Mouse (Mus musculus) neural tube, embryonic 14.5 days (tissue): ENCODE data around the gene Rec8. TPM values are rescaled to one million over a fixed set of nuclear protein-coding genes. Genes with fewer than 3 reads are reported as not detected.

Experiments used
- ATAC-seq: fragments of 200-750 bp; cut with Nextera tagmentation; 2 replicates; pipeline ENCODE4 v1.8.0; 2017; ENCODE audit warnings: low read depth, mild to moderate bottlenecking, moderate TSS enrichment, moderate library complexity
- H3K27ac ChIP-seq: fragments of 300-500 bp; sonication (generic); 2 replicates; pipeline ENCODE4 v1.5.1; 2014; ENCODE audit warnings: low read depth, mild to moderate bottlenecking, control low read depth, low read length, moderate library complexity, mixed read lengths
- H3K27me3 ChIP-seq: fragments of 300-500 bp; sonication (generic); 2 replicates; pipeline ENCODE4 v1.6.1; 2014; ENCODE audit warnings: low read length; ENCODE audit not compliant: control insufficient read depth, insufficient read depth
- H3K36me3 ChIP-seq: fragments of 300-500 bp; sonication (generic); 2 replicates; pipeline ENCODE4 v1.6.1; 2014; ENCODE audit warnings: low read length, mixed read lengths; ENCODE audit not compliant: control insufficient read depth, insufficient read depth
- H3K4me1 ChIP-seq: fragments of 300-500 bp; sonication (generic); 2 replicates; pipeline ENCODE4 v1.6.1; 2014; ENCODE audit warnings: low read length; ENCODE audit not compliant: control insufficient read depth, insufficient read depth
- H3K4me2 ChIP-seq: fragments of 300-500 bp; sonication (generic); 2 replicates; pipeline ENCODE4 v1.6.1; 2014; ENCODE audit warnings: mild to moderate bottlenecking, low read depth, low read length, control low read depth
- H3K4me3 ChIP-seq: fragments of 300-500 bp; sonication (generic); 2 replicates; pipeline ENCODE4 v1.5.1; 2014; ENCODE audit warnings: low read depth, low read length, control low read depth, mixed read lengths
- H3K9ac ChIP-seq: fragments of 300-500 bp; sonication (generic); replicated peaks from 2 replicates; pipeline ENCODE4 v1.6.1; 2014; ENCODE audit warnings: low read depth, mild to moderate bottlenecking, control low read depth, low read length, mixed read lengths
- H3K9me3 ChIP-seq: fragments of 300-500 bp; sonication (generic); 2 replicates; pipeline ENCODE4 v1.6.1; 2016; ENCODE audit warnings: low read length; ENCODE audit not compliant: control insufficient read depth
- WGBS: fragments of 180-500 bp; shearing (Covaris S2); extraction: QIAGEN DNeasy Blood & Tissue Kit; methylation state at CpG from one replicate; pipeline ENCODE4 v1.1.7; 2014; 5-methylcytosine and 5-hydroxymethylcytosine counted together
- polyA plus RNA-seq: library from polyadenylated mRNA; unstranded; fragments of >200 nt; fragmentation: Nextera tagmentation; extraction: Ambion mirVana; gene quantifications from 2 replicates; pipeline ENCODE4 v1.2.1, GENCODE M21; 2014

Gene Rec8
- polyA plus RNA-seq = 7.0 and 9.3 TPM in 2 replicates

DNA sequence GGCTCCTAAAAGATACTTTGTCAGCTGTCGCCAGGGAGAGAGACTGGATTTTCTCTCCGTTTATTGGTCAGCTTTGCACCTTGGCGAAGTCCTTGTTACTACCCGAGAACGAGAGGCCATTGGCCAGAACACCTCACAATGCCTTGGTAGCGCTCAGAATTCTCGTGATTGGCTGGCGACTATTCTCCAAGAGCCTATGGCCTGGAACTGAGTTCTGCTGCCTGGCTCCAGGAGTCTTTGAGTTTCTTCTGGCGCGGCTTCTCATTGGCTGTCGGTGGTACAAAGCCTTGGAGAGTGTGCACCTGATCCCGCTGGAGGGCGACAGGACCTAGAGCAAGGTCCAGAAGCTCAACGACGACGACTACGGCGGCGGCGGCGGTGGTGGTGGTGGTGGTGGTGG, at the start of gene Rec8:
TSS of gene Rec8 (plus strand) at position 216 of the 400 bp plus-strand sequence.
- no peaks in the 10 kb centered on the region for H3K4me1 ChIP-seq
- no peaks in the 10 kb centered on the region for H3K27me3 ChIP-seq
- 30% methylated on average over 21 of the region's 21 CpGs for WGBS
- no peaks in the 10 kb centered on the region for H3K9me3 ChIP-seq
- ATAC-seq = peak; percentile 81
- peak within 1 kb of the TSS; percentile 26; the same call in 1 of the 2 replicates for H3K4me2 ChIP-seq
- H3K9ac ChIP-seq = no peak within 1 kb of the TSS
- H3K4me3 ChIP-seq = peak within 1 kb of the TSS; percentile 11; the same call in 1 of the 2 replicates
- no peaks in the 10 kb centered on the region for H3K36me3 ChIP-seq
- H3K27ac ChIP-seq = no peak within 1 kb of the TSS

DNA sequence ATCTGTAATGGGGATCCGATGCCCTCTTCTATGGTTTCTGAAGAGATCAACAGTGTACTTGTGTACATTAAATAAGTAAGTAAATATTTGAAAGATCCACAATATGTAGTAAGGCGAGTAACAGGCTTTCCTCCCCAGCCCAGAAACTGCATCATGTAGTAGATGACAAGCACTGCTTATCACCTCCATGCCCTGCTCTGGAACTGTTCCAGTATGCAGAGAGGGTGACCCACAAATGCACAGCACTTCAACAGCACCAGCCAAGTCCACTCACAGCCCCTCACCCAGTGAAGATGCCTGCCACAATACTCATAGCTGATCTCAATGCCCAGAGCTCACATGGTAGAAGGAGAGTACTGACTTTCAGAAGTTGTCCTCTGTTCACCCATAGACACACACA, 47.2 kb upstream of the Rec8 start:
- Histone ChIP-seq H3K4me1 (no peaks in the 10 kb centered on the region), H3K4me2 (no peak overlapping the region), H3K27me3 (no peaks in the 10 kb centered on the region), H3K36me3 (peaks cover 31% of the 10 kb centered on the region), H3K9me3 (no peaks in the 10 kb centered on the region), H3K4me3 (no peak overlapping the region), H3K27ac (no peak overlapping the region), H3K9ac (no peak overlapping the region)
- ATAC-seq = no peak
- whole genome bisulfite sequencing = 98% methylated on average over 2 of the region's 2 CpGs

DNA sequence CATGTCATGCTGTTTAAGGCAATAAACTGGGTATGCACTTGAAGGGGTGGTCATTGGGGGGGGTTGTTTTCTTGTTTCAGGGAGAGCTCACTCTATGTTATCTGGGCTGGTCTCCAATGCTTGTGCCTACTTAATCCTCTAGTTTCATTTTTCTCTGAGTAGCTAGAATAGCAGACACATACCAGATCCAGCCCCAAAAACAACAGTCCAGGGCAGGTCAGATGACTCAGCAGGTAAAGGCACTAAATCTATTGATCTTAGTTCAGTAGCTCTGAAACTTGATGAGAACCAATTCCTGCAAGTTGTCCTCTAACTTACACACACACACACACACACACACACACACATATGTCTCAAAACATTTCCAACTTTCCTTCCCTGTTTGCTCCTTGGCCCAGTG, 46.1 kb upstream of the Rec8 start:
- H3K27ac ChIP-seq = no peak overlapping the region
- no peaks in the 10 kb centered on the region for H3K4me1 ChIP-seq
- ATAC-seq = no peak
- H3K36me3 ChIP-seq = peaks cover 22% of the 10 kb centered on the region
- no peaks in the 10 kb centered on the region for H3K27me3 ChIP-seq
- no peak overlapping the region for H3K4me3 ChIP-seq
- H3K9ac ChIP-seq = no peak overlapping the region
- no peaks in the 10 kb centered on the region for H3K9me3 ChIP-seq
- H3K4me2 ChIP-seq = no peak overlapping the region

DNA sequence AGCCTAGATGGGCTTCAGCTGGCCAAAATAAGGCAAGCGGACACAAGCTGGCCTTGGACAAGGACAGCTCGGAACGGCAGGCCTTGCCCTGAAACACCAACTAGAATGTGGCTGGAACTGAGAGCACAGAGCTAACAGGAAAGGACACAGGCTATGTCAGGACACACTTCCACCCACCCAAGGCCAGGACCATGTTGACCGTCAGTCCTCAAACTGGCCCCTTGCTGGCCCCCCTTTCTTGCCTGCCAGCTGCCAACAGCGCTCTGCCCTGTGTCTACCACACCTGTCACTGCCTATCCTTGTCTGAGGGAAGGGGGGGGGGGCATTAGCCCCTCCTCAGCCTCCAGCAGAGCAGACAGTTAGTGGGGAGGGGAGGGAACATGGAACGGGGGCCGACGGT, 42.5 kb upstream of the Rec8 start, which contains the start of gene Fitm1:
TSS of gene Fitm1 (plus strand) at position 316 of the 400 bp plus-strand sequence.
- no peak within 1 kb of the TSS for H3K9ac ChIP-seq
- H3K4me1 ChIP-seq = peaks cover 3% of the 10 kb centered on the region; the same call in 1 of the 2 replicates
- no peak within 1 kb of the TSS for H3K4me2 ChIP-seq
- no peaks in the 10 kb centered on the region for H3K9me3 ChIP-seq
- no peak within 1 kb of the TSS for H3K4me3 ChIP-seq
- H3K36me3 ChIP-seq = no peaks in the 10 kb centered on the region
- H3K27me3 ChIP-seq = no peaks in the 10 kb centered on the region
- 75% methylated on average over 8 of the region's 8 CpGs for WGBS
- no peak within 1 kb of the TSS for H3K27ac ChIP-seq
- ATAC-seq = no peak

DNA sequence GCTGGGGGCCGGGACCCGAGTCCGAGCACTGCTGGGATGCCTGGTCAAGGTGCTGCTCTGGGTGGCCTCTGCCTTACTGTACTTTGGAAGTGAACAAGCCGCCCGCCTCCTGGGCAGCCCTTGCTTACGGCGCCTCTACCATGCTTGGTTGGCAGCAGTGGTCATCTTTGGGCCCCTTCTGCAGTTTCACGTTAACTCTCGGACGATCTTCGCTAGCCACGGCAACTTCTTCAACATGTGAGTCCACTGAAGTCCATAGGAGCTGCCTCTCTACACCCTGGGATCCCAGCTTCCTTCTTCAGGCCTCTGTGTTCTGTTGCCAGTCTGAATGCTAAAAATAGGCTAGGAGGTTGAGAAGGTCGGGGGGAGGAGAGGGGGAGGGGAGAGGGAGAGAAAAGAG, 42.1 kb upstream of the Rec8 start:
- Histone ChIP-seq H3K27ac (no peak overlapping the region), H3K4me1 (peaks cover 3% of the 10 kb centered on the region; the same call in 1 of the 2 replicates), H3K9me3 (no peaks in the 10 kb centered on the region), H3K27me3 (no peaks in the 10 kb centered on the region), H3K4me2 (no peak overlapping the region), H3K4me3 (no peak overlapping the region), H3K36me3 (0 out of 2 replicates have a peak, but pooled peaks cover 3% of the 10 kb centered on the region), H3K9ac (no peak overlapping the region)
- ATAC-seq = no peak
- WGBS = 83% methylated on average over 13 of the region's 13 CpGs

DNA sequence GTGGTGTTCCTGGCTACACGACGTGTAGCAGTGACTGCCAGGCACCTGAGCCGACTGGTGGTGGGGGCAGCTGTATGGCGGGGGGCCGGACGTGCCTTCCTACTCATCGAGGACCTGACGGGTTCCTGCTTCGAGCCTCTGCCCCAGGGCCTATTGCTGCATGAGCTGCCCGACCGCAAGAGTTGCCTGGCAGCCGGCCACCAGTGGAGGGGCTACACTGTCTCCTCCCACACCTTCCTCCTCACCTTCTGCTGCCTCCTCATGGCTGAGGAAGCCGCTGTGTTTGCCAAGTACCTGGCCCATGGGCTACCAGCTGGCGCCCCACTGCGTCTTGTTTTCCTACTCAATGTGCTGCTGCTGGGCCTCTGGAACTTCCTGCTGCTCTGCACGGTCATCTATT, 41.5 kb upstream of the Rec8 start:
- no peak for ATAC-seq
- WGBS = 84% methylated on average over 16 of the region's 16 CpGs
- H3K27me3 ChIP-seq = no peaks in the 10 kb centered on the region
- H3K36me3 ChIP-seq = peaks cover 7% of the 10 kb centered on the region; the same call in 1 of the 2 replicates
- H3K9ac ChIP-seq = no peak overlapping the region
- no peak overlapping the region for H3K27ac ChIP-seq
- H3K4me3 ChIP-seq = no peak overlapping the region
- no peaks in the 10 kb centered on the region for H3K9me3 ChIP-seq
- peaks cover 3% of the 10 kb centered on the region; the same call in 1 of the 2 replicates for H3K4me1 ChIP-seq
- no peak overlapping the region for H3K4me2 ChIP-seq

DNA sequence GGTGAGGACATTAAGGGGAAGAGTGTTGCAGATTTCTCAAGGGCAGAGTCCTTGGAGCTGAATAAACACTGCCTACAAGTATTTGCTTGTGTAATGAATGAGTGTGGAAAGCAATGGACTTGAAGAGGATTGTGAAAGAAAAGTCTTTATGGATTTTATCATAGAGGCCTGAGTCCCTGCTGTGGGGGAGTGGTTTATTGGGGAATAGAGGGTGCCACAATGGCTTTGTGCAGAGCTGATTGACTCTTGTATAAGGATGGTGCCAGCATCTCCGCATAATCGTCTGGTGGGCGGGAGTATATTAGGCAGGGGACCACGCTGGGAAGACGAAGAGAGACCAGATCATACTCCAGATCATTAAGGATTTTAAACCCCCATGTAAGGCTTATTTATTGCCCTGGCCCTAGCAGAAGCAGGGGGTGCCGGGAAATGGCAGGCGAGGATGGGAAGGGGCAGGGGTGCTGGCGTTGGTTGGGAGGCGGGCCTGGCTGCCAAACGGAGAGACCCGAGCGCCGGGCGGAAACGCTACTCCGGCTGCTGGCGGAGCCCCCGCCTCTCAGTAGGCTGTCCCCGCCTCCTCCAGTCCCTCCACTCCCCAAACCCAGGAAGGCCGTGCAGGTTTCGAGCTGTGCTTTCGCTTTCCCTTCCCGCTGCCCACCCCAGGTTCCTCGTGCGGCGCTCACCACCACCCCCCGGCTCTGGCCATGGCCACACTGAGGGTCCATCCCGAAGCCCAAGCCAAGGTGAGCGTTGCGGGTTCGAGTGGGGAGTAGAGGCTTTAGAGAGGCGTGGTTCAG, 39.8 kb upstream of the Rec8 start, which contains the start of gene Psme1:
TSS of gene Psme1 (plus strand) at position 253 of the 797 bp plus-strand sequence.
- peaks cover 3% of the 10 kb centered on the region; the same call in 1 of the 2 replicates for H3K4me1 ChIP-seq
- H3K36me3 ChIP-seq = peaks cover 7% of the 10 kb centered on the region; the same call in 1 of the 2 replicates
- H3K27ac ChIP-seq = peak within 1 kb of the TSS; percentile 91
- WGBS = 0% methylated on average over 21 of the region's 32 CpGs
- H3K4me3 ChIP-seq = peak within 1 kb of the TSS; percentile 54
- peak; percentile 94 for ATAC-seq
- H3K9ac ChIP-seq = peak within 1 kb of the TSS; percentile 86
- H3K27me3 ChIP-seq = no peaks in the 10 kb centered on the region
- no peaks in the 10 kb centered on the region for H3K9me3 ChIP-seq
- H3K4me2 ChIP-seq = peak within 1 kb of the TSS; percentile 87

DNA sequence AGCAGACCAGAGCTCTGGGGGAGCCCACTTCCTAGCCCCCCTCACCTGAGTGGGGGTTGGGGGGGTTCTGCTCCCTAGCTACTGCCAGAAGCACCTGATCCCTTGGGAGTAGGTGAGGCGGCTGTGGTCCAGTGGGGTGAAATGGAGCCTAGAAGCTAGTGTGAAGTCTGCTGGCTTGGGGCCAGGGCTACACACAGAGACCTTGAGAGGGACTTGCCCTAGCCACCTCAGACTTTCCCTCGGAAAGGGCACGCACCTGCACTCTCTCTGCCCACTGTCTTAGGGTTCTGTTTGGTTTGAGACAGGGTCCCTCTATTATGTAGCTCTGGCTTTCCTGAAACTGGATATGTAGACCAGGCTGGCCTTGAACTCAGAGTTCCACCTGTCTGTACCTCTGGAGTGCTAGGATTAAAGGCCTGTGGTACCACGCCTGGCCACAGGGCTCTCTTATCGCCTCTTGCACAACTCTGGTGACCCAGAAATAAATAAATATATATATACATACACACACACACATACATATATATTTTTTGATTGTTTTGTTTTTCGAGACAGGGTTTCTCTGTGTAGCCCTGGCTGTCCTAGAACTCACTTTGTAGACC, 39.1 kb upstream of the Rec8 start:
- 35% methylated on average over 6 of the region's 6 CpGs for WGBS
- peaks cover 7% of the 10 kb centered on the region; the same call in 1 of the 2 replicates for H3K36me3 ChIP-seq
- H3K27me3 ChIP-seq = no peaks in the 10 kb centered on the region
- H3K4me3 ChIP-seq = peak overlapping the region; percentile 54
- H3K9ac ChIP-seq = peak overlapping the region; percentile 86
- no peak; the same call in 1 of the 2 replicates for ATAC-seq
- peak overlapping the region; percentile 91 for H3K27ac ChIP-seq
- H3K4me2 ChIP-seq = peak overlapping the region; percentile 87
- H3K9me3 ChIP-seq = no peaks in the 10 kb centered on the region
- H3K4me1 ChIP-seq = peaks cover 3% of the 10 kb centered on the region; the same call in 1 of the 2 replicates
